Mouse (Mus musculus): Measurements from ENCODE around the gene Tex33. TPM values are rescaled to one million over a fixed set of nuclear protein-coding genes. Genes with fewer than 3 reads are reported as not detected.

Tex33 gene
- total RNA-seq (2023), result not detected

DNA sequence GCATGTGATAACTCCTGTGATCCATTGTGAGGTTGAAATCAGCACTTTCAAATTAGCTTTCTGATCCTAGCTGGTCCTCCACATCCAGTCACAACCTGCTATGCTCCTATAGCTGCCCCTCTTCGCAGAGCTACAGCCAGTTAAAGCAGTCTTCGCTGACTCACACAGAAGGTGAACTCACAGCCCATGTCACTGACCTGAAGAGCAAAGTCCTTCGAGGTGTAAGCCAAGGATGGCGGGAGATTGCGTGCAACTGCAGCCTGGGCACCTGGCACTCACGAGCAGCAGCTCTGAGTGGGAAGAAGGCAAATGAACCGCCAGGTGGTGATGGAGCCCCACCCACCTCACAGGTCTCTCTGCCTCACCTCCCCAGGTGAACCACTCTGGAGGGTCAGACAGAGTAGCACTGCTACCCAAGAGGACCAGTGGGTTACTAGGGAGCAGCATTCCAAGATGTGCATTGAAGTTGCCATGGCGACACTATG lies at the start of gene Tex33:
TSS of gene Tex33 (minus strand) at position 435 of the 485 bp plus-strand sequence.

DNA sequence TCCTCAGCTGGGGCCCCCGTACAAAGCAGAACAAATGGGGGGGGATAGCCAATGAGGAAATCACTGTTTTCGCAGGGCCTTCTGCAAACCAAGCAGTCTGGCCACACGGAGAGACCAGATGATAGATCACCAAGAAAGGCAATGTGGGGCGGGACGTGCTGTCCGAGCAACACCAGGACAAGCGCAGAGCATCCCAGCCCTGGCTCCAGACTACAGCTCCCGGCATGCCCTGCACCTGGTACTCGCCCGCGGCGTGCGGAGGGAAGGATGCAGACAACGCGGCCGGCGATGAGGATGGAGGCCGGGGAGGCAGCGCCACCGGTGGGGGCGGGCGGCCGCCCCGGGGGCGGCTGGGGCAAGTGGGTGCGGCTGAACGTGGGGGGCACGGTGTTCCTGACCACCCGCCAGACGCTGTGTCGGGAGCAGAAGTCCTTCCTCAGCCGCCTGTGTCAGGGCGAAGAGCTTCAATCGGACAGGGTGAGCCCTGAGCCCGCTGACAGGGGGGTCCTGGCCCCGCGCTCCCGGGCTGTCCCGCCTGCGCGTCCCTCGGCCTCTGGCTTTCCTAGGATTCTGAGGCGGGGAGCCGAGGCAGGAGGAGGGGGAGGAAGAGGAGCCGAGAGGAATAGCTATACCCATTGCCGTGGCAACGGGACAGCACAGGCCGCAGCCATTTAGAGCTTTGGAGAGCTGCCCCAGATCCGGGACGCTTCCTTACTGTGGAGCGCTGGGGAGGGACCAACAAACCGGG lies 32.9 kb upstream of the Tex33 start, which contains the start of gene Kctd17:
TSS of gene Kctd17 (plus strand) at position 174 of the 748 bp plus-strand sequence.

DNA sequence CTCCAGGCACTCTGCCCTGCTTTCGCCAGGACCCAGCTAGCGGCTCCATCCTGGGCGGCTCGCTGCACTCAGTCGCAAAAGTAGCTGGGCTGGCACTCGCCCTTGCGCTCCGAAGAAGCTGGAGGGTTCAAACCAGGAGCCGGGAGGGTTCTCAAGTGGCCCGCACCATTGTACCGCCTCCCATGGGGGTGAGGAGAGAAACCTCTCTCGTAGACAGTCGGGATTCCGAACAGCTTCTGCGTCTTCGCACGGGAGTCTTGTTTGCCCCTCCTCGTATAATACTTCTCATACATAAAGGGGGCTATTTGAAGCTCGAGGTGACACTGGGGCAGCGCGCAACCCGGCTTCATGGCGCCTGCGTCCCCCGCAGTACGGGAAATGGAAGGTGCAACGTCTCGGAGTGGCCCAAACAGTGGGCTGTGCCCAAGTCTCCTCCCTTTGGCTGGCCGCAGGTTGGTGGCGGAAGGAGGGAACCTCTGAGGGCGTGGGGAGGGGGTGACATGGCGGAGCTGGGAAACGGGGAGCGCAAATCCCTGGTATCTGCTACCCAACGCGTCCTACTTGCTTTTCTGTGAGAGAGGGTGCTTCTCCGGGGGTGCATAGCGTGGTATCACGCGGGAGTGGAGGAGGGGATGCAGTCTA lies 10.7 kb upstream of the Tex33 start, which contains the start of gene Mpst:
TSS of gene Mpst (plus strand) at position 124 of the 642 bp plus-strand sequence.

DNA sequence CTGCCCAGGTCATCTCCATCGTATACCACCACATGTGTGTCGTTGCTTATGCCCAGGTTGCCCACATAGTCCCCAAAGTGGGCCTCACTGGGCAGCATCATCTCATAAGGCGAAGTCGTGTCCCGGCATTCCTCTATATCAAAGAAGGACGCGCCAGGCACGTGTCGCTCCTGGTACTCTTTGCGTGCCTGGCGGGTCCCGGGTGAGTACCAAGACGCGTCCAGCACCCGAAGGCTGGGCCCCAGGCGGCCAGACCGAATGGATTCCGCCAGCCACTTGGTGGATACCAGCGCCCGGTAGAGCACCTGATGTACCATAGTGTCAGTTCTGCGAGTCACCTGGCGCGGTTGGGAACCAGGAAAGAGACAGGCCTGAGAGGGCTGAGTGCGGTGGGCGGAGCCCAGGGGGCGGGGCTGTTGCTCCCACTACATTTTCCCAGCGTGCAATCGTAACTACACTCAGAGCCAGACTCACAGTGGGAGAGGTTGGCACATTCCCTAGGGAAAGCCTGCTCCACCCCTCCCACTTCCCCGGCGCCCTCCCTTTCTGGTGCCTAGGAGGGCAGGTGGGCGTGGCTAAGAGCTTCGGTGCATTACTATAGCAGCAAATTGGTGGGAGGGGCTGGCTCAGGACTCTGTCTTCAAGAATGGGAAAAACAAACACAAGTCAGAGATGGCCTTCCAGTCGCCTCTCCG lies 10.0 kb upstream of the Tex33 start, which contains the start of gene Tst:
TSS of gene Tst (minus strand) at position 391 of the 695 bp plus-strand sequence.

Other genes with a start within 250 kb of the Tex33 start
- gene Ift27, start 221.8 kb downstream of the Tex33 start, total RNA-seq (2023), result 1 to 10 TPM; 6.9 to 9.9 TPM
- not detected for gene Pvalb, start 189.5 kb downstream of the Tex33 start, total RNA-seq (2023)
- gene Ncf4, start 151.1 kb downstream of the Tex33 start, total RNA-seq (2023), result 100 to 1,000 TPM; 357 to 397 TPM
- gene Csf2rb2, start 90.2 kb downstream of the Tex33 start, total RNA-seq (2023), result 10 to 100 TPM; 43.7 to 48.7 TPM
- gene Csf2rb, start 70.2 kb downstream of the Tex33 start, total RNA-seq (2023), result 100 to 1,000 TPM; 266 to 291 TPM
- under 1 TPM in 1 of 2 experiments, not detected in 1; 0.64 TPM for gene Tst, start 10.0 kb upstream of the Tex33 start, total RNA-seq (2023)
- 10 to 100 TPM; 12.9 to 14.7 TPM for gene Mpst, start 10.5 kb upstream of the Tex33 start, total RNA-seq (2023)
- 10 to 100 TPM; 29.3 to 29.5 TPM for gene Kctd17, start 32.7 kb upstream of the Tex33 start, total RNA-seq (2023)
- not detected for gene Tmprss6, start 72.7 kb upstream of the Tex33 start, total RNA-seq (2023)
- 1 to 10 TPM in 1 of 2 experiments, under 1 TPM in 1; 0.89 to 1.8 TPM for gene Il2rb, start 99.4 kb upstream of the Tex33 start, total RNA-seq (2023)
- gene C1qtnf6, start 135.5 kb upstream of the Tex33 start, total RNA-seq (2023), result under 1 TPM in 1 of 2 experiments, not detected in 1; 0.50 TPM
- gene Sstr3, start 148.8 kb upstream of the Tex33 start, total RNA-seq (2023), result not detected
- 100 to 1,000 TPM; 358 to 441 TPM for gene Rac2, start 176.9 kb upstream of the Tex33 start, total RNA-seq (2023)
- gene Cyth4, start 201.1 kb upstream of the Tex33 start, total RNA-seq (2023), result 100 to 1,000 TPM; 340 to 359 TPM